ENCODE assay signal across 9 mouse cellular contexts in the genomic region with DNA sequence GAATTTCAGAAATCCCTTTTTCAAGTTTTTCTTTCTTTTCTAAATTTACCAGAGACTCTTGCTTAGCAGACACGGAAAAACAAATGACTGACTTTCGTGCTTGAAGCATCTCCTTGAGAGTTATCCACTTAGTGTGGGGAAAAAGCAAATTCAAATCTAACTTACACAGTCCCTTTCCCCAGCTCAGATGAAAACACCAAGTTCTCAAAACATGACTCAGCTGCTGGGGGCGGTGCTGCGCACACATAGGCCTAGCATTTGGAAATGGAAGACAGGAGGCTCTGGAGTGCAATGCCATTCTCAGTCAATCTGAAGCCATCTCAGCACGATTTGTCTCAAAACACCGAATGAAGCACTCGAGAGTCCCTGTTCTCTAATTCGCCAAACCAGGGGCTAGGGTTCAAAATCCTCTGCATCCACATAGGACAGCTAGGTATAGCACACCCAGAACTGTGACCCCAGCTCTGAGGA. TPM values are rescaled to one million over a fixed set of nuclear protein-coding genes. Genes with fewer than 3 reads are reported as not detected.
DNase-seq lines count a peak whose midpoint lies in the region; ATAC-seq and TF ChIP-seq lines count a peak whose summit lies in the region.
"Had no signal": no experiment of that assay in that cellular context is flagged by ENCODE, and none has a peak within 500 bp of the region (broad histone marks: within the 10 kb centered on the region; RNA-seq: fewer than 3 reads in every experiment).

No protein-coding gene starts in this region.

- no peak overlapping the region for H3K9ac ChIP-seq in ES-E14 (ENCODE audit: insufficient read depth, low read depth, low read length, poor library complexity, severe bottlenecking)
- H3K9ac ChIP-seq in forebrain, embryonic 15.5 days (replicated peaks), result peak overlapping the region; percentile 34; the same call in 1 of the 2 replicates
- no peak overlapping the region for H3K9ac ChIP-seq in midbrain, embryonic 12.5 days (replicated peaks)

- H3K9me3 ChIP-seq in ES-E14 (ENCODE audit: control insufficient read depth, insufficient read depth, low read depth, low read length), result no peaks in the 10 kb centered on the region
- H3K9me3 ChIP-seq in forebrain, embryonic 15.5 days, result no peaks in the 10 kb centered on the region
- no peaks in the 10 kb centered on the region for H3K9me3 ChIP-seq in midbrain, embryonic 12.5 days

- peaks cover 11% of the 10 kb centered on the region for H3K36me3 ChIP-seq in ES-E14 (ENCODE audit: control insufficient read depth, insufficient read depth, low read length, poor library complexity, severe bottlenecking)
- no peaks in the 10 kb centered on the region for H3K36me3 ChIP-seq in forebrain, embryonic 15.5 days
- H3K36me3 ChIP-seq in midbrain, embryonic 12.5 days, result peaks cover 10% of the 10 kb centered on the region; the same call in 1 of the 2 replicates

- no peak overlapping the region for H3K4me3 ChIP-seq in ES-E14 (ENCODE audit: insufficient read depth in 1 of 2, low read depth in 1 of 2, low read length in 2 of 2, poor library complexity in 1 of 2, severe bottlenecking in 1 of 2)
- peak overlapping the region; percentile 35 for H3K4me3 ChIP-seq in forebrain, embryonic 15.5 days
- H3K4me3 ChIP-seq in midbrain, embryonic 12.5 days, result peak overlapping the region; percentile 10; the same call in 1 of the 2 replicates

- no peak overlapping the region for H3K27ac ChIP-seq in ES-E14 (ENCODE audit: insufficient read depth, low read depth, low read length, poor library complexity, severe bottlenecking)
- H3K27ac ChIP-seq in forebrain, embryonic 15.5 days (replicated peaks), result no peak overlapping the region; the same call in 1 of the 2 replicates
- H3K27ac ChIP-seq in midbrain, embryonic 12.5 days (replicated peaks), result no peak overlapping the region

- in situ Hi-C loops in ES-E14 (cut with MboI; ENCODE audit: low sequenced_read_pairs in 2 of 2, unreplicated experiment in 2 of 2), result no loop called here

- DNase-seq in adrenal gland, postnatal 14 days, result peak; percentile 16
- no peak for DNase-seq in adrenal gland, adult 8-10 months
- DNase-seq in ES-E14 (ENCODE audit: low read depth, low spot score), result no peak
- DNase-seq in cerebellum, adult 11 months, result no peak
- no peak for DNase-seq in retina, embryonic 14.5 days (ENCODE audit: low spot score)
- DNase-seq: liver had no signal

- peak overlapping the region; percentile 57 for H3K4me2 ChIP-seq in forebrain, embryonic 15.5 days (replicated peaks)
- peak overlapping the region; percentile 51 for H3K4me2 ChIP-seq in midbrain, embryonic 12.5 days (replicated peaks)

- H3K27me3 ChIP-seq in forebrain, embryonic 15.5 days, result no peaks in the 10 kb centered on the region
- H3K27me3 ChIP-seq in midbrain, embryonic 12.5 days, result peaks cover 7% of the 10 kb centered on the region; the same call in 1 of the 2 replicates

- no peak for ATAC-seq in forebrain, embryonic 15.5 days (replicated peaks)
- no peak for ATAC-seq in midbrain, embryonic 12.5 days (ENCODE audit: low FRiP score, low read depth)
- ATAC-seq in activated CD4-positive, CD25-positive, alpha-beta regulatory T cell, adult 4 months, result no peak

- 43% methylated on average over 8 of the region's 8 CpGs for WGBS in forebrain, embryonic 15.5 days
- 54% methylated on average over 8 of the region's 8 CpGs for WGBS in midbrain, embryonic 12.5 days

- peaks cover 8 to 24% of the 10 kb centered on the region in 2 experiments for H3K4me1 ChIP-seq in ES-E14 (ENCODE audit: control insufficient read depth in 2 of 2, insufficient read depth in 2 of 2, low read length in 2 of 2, poor library complexity in 1 of 2)
- peaks cover 95% of the 10 kb centered on the region for H3K4me1 ChIP-seq in forebrain, embryonic 15.5 days
- peaks cover 90% of the 10 kb centered on the region for H3K4me1 ChIP-seq in midbrain, embryonic 12.5 days

TF ChIP-seq in ES-E14, 5 proteins besides CTCF, POLR2A, EP300 and RAD21:
- peak; percentile 50; the same call in 1 of the 2 replicates for TF ChIP-seq MAFK (IDR thresholded peaks at IDR 0.05; ENCODE audit: insufficient read depth, low read depth, low read length)
- TF ChIP-seq CHD2 (IDR thresholded peaks at IDR 0.05; ENCODE audit: low read depth, low read length), result no peak
TF ChIP-seq in ES-E14: peak in this region for 1.

RNA-seq across cellular contexts. Expression of a gene that starts 11.1 kb away (rescaled TPM):
- total RNA-seq in adrenal gland, postnatal 14 days (2021), result 3.9 and 4.1 TPM in 2 replicates
- 1 to 10 TPM; 2.9 to 4.0 (median 3.4) TPM for total RNA-seq in adrenal gland, adult 8-10 months (2022)
- 99.7 and 142 TPM in 2 replicates for total RNA-seq in ES-E14 (2012; rRNA removed)
- polyA plus RNA-seq in forebrain, embryonic 15.5 days (2015; fragmentation: Nextera tagmentation; extraction: Ambion mirVana), result 93.3 and 95.7 TPM in 2 replicates
- polyA plus RNA-seq in midbrain, embryonic 12.5 days (2016; fragmentation: Nextera tagmentation; extraction: Ambion mirVana), result 32.9 and 39.4 TPM in 2 replicates
- under 1 TPM in 1 of 2 experiments, not detected in 1; 0.12 TPM for polyA plus RNA-seq in activated CD4-positive, CD25-positive, alpha-beta regulatory T cell, adult 4 months (2017; shearing (Covaris generic))

Comparison
In these comparisons a context has a peak if more than half of its experiments do, and no peak if none do; other contexts are left out.
1. H3K4me3 ChIP-seq: peak in forebrain, embryonic 15.5 days (single experiment) and midbrain, embryonic 12.5 days (single experiment); none in ES-E14 (0 of 2).
2. RNA of a gene that starts 11.1 kb away (total RNA-seq): 99.7 to 142 TPM in ES-E14; 3.9 to 4.1 TPM in adrenal gland, postnatal 14 days and 2.9 to 4.0 TPM in adrenal gland, adult 8-10 months; every median in the first group is over 10 times any median in the second.